Mouse (Mus musculus) megakaryocyte, adult 5-6 weeks (primary cell): Measurements from ENCODE around the gene Rmnd5a. TPM values are rescaled to one million over a fixed set of nuclear protein-coding genes. Genes with fewer than 3 reads are reported as not detected.

Experiments used
- ATAC-seq: 2 replicates; pipeline ENCODE4 v1.8.0; 2016; ENCODE audit warnings: mild to moderate bottlenecking, inconsistent platforms; ENCODE audit not compliant: poor library complexity, severe bottlenecking
- total RNA-seq, 2 experiments: library from RNA; stranded (forward) in 1 of 2; stranded (reverse) in 1 of 2; fragments of 153-499, 151-499 nt in 1 of 2; fragments of 221-1000, 200-1000 nt in 1 of 2; gene quantifications; 2 replicates each; pipeline versions ENCODE4 v1.2.3 to v1.2.4; 2015 to 2017

Gene Rmnd5a
- total RNA-seq, 2 experiments from 2014 or later = 40.9 to 52.5 TPM

DNA sequence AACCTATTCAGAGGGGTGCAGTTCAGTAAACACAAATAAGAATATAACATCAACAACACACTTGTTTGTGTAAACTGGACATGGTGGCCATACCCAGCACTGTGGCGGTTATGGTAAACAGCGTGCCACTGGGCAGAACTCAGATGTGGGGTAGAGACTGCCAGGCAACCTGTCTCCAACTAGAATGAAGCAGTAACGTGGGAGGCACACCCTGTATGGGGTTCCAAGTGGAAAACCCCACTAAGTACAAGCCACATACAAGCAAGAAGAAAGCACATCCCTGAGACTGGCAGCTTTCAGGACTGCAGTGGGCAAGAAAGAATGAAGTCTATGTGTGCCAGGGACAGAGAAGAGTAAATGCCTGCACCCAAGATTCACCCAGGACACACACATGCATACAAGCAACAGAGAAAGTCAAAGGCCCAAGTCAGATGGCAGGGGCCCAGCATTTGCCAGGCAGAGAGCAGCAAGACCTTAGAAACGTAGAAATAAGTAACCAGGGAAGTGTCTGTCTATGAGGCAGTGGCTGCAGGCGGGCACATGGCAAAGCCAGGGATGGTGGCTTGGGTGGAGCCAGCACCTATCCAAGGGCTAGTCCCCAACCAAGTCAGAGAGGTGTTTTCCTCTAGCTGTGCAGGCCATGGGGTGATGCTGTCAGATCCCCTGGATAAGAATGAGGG, 68.3 kb downstream of the Rmnd5a start:
- ATAC-seq = no peak

DNA sequence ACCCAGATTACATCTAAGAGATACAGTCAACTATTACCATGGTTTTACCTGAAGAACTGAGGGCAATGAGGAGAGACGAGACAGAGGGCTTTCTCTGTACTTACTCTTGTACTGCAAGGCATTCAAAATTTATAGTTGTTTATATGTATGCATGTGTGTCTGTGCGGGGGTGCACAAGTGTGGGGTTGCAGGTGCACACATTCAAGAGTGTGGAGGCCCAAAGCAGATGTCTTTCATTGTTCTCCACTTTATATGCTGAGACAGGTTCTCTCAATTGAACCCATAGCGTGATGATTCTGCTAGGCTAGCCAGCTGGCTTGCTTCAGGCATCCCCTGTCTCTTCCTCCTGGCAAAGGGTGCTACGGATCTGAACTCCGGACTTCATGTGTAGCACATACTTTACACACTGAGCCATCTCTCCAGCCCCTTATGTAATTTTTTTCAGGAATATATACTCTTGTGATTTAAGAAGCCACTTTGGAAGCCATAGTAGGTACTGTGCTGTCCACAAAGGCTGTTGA, 69.3 kb downstream of the Rmnd5a start:
- ATAC-seq = no peak

DNA sequence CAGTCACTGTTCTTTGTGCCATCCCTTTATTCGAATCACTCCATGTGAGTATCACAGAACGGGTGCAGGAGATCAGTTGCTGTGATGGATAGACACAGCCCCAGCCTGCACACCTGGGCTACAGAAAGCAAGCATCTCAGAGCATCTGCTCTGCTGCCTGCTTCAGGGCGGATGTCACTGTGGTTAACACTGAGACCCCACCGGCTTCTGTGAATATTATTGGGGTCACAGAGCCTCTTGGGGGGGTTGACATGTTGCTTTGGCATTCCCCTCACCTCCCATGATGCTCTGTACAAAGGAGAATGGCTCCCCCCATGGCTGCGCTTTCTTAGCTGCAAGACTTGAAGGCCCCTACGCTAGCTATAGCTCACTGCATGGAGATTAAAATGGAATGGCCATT, 71.0 kb downstream of the Rmnd5a start:
- no peak for ATAC-seq

DNA sequence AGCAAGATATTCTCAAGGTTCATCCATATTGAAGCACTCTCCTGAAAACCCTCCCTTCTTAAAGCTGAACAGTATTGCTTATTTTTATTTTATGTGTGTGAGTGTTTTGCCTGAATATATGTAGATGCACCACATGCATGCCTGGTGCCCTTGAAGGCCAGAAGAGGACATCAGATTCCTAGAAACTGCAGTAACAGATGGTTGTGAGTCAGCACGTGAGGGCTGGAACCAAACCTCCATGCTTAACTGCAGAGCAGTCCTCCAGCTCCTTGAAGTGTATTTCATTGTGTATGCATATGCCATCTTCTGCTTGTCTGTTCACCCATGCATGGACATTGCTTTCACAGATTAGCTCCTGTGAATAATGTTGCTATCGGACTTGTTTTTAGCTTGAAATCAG, 76.4 kb downstream of the Rmnd5a start:
- no peak for ATAC-seq

DNA sequence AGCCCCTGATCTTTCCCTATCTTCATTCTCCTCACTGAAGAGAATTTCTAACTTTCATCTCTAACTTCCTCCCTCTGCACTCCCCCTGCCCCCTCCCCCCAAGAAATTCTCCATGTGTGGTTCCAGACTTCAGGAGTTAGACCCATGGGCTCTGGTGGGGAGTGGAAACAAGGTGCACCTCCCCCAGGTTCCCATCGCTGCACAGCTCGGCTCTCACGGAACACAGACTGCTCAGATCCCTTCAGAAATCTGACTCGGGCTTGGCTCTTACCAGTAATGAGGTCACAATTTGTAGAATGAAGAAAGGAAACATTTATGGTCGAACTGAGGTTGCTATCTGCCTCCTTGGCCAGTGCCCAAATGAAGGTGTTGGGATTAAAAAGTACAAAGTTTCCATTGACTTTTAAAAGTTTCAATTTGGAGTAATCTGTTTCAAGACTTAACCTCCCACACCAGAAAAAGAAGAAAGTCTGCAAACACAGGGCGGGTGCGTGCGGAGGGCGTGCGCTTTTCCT, 79.2 kb downstream of the Rmnd5a start:
- ATAC-seq = no peak

DNA sequence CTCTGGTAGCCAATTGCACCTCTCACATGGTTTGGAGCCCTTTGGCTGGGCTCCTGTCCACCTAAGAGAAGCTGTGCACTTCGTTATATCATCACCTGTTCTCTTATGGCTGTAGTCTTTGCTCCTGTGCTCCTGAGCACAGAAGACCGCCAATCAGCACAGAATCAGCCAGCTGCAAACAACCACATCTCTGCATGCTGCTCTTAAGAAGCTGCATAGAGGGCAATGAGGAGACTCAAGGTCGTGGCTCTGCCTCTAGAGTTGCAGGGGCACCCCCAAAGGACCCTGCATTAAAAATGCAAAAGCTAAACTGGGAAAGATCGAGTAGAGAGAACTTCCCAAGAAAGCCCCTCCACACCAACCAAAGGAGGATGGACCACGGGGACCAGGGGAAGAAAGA, 79.7 kb downstream of the Rmnd5a start:
- no peak for ATAC-seq

DNA sequence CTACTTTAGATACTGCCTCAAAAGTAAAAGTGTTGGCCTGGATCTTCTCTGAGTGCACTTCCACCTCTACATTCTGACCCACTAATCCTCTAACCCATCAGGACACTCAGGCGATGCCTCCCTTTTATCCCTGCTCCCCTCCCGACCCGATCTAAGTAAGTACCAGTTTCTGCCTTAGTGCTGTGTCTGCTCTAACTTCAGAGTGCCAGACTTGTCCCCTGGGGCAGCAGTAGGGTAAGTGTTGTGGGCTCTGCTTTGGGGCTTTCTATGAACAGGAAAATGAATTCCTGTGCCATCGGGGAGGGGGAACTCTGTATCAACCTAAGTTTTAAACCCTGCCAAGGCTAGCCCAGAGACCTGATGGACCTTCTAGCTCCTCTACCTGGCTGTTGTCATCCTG, 80.2 kb downstream of the Rmnd5a start:
- no peak for ATAC-seq

DNA sequence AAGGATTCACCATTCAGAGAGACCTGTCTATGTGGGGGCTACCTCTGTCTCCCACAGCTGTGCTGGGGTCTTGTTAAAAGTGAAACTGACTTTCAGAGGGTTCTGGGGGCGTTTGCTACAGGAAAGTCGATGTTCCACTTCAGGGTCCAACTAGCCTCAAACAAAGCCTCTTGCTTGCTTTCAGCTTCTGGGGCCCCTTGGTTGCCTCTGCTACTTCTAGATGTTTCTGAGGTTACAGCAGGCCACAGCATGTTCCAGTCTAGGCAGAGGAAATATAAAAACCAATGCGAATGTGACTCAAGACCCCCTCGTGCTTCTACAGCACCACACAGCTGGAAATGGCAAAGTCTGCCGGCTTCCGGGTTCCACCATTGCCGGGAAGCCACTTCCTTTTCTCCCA, 82.9 kb downstream of the Rmnd5a start:
- no peak for ATAC-seq

DNA sequence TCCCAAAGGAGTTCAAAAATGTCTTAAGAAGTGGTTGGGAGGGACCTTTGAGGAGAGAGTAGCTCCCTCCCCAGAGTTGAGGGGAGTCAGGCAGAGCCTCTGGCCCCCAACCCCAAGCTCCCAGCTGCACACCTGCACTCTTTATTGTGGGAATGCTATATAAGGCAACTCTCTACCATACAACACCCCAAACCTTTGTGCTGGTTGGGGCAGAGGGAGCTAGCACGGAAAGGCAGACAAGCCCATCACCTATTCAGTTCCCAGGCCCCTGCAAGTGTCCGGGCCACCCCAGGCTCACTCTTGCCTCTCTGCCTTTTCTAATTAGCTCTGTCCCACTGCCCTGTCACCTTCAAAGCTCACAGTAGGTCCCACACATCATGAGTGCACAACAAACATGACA, 86.7 kb downstream of the Rmnd5a start:
- no peak for ATAC-seq

DNA sequence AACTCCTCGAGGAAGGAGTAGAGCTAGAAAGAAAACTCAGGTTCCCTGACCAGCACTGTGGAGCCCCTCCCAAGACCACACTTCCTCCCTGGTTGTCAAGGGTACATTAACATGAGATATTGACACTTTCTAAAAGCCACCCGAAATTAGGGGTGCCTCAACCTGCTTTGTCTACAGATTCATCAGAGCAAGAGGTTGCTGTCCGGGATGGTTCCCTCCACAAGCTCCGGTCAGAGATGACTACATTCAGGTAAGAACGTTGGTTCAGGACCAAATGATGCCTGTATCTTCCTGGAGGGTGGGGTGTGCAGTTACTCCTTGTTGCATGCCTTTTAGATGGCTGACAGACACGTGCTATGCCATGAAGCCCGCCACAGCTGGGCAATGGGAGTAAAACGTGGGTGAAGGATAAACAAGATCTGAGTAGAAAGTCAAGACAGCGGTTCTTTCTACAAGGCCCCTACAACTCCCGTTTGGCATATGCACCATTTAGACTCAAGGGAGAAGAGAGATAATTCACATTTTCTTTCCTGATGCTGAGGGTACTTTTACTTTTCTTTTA, 87.5 kb downstream of the Rmnd5a start:
- no peak for ATAC-seq

DNA sequence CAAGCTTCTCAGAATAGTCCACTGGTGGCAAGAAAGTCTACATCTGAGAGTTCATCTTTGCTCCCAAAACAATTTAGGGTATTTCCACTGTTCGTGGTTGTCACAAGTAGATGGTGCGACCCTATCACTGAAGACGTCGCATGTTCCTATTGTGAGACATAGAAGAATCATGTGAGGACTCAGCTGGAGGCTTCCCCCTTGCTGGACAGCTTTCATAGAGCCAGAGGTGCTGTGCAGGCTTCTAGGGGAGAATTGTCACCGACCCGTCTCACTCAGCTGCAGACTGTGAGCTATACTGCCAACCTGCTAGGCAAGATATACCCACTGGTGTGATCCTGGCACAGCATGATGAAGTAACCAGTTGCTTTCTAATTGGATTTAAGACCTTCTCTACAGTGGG, 88.2 kb downstream of the Rmnd5a start:
- no peak for ATAC-seq

DNA sequence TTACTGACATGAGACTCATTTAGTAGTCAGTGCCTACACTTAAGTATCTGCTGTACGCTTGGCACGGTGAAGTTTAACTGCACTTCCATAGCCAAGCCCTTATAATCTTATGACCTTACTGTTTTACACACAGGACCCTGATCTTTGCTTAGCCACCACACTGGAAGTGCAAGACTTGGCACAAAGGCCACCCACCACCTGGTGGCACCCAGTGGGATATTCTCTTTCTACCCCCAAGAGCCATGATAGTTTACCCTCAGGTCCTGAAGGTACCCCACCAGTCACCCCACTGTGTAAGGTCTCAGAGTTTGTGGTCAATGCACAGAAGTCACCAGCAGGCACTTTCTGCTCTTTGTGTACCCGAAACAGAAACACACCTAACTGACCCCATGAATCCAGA, 89.2 kb downstream of the Rmnd5a start:
- no peak for ATAC-seq

DNA sequence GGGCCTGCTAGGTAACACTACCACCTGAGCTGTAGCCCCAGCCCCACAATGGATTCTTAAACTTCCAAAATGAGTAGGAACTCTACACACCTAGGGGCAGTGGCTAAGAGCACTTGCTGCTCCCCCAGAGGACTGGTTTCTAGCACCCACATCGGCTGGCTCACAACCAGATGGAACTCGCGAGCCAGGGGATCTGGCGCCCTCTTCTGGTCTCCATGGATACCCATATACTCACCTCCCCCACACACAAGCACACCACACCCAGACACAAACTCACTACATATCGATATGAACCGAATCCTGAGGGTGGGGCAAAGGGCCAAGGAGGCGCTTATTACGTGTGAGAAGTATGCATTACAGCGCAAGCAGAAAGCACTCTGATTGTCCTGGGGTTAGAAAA, 92.4 kb downstream of the Rmnd5a start:
- ATAC-seq = no peak

DNA sequence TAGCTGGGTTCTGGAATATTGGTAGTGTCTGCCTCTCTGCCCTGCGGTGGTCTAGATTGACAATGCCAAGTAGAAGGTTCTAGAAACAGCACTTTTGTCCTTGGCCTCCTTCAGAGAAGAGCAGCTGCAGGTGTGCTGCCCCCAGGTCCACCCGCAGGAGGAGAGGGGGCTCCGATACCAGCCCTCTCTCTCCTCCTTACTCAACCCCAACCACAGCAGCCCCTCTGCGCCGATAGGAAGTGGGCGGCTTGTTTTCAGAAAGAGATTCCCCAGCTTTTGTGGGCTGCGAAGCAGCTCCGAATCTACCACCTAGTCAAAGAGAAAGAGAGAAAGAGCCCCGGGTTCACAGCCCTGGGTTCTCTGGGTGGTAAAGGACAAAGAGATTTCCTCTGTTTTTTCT, 99.3 kb downstream of the Rmnd5a start:
- no peak for ATAC-seq

DNA sequence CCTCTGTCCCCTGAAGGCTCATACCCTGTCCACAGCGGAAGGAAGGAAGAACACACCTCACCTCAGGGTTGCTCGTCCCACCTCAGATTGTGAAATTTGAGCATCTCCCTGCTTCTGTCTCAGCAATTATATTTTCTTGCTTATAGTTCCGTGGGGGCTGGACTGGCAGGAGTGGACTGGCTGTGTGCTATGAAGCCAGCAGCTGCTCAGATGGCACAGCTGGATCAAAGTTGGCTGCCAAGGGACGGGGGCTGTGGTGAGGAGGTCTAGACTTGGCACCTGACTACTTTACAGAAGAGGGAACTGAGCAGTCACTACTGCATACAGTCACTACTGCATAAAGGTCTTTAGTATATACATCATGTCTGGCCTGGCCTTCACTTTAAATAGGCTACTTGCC, 101.1 kb downstream of the Rmnd5a start:
- no peak for ATAC-seq

DNA sequence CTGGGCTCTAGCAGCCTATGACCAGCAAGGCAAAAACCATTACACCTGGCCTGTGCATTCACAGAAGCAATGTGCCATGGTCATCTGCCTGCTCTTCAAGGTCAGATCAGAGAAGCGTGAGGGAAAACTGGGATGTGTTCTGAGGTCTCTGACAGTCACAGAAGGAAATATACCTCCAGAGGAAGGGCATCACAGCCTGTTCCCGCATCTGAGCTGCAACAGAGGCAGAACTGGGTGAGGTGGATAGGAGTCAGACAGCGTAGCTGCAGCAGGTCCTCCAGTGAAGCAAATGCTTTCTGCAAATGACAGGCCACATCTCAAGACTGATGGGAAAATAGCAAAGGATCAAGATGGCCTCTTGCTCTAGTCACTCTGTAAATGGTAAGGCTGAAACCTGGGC, 101.5 kb downstream of the Rmnd5a start:
- ATAC-seq = no peak

Other genes starting within 250 kb of the Rmnd5a start
- not detected in 2 replicates for gene Fabp1, start 240.8 kb downstream of the Rmnd5a start, total RNA-seq (2015)
- not detected in 2 replicates for gene Fabp1, start 240.8 kb downstream of the Rmnd5a start, total RNA-seq (2017)
- gene Krcc1, start 169.0 kb downstream of the Rmnd5a start, total RNA-seq (2015) = 88.0 and 114 TPM in 2 replicates
- gene Krcc1, start 169.0 kb downstream of the Rmnd5a start, total RNA-seq (2017) = 124 and 139 TPM in 2 replicates
- gene Smyd1, start 118.4 kb downstream of the Rmnd5a start, total RNA-seq (2015) = not detected in 2 replicates
- gene Smyd1, start 118.4 kb downstream of the Rmnd5a start, total RNA-seq (2017) = not detected in 2 replicates
- gene Cd8b1, start 117.8 kb downstream of the Rmnd5a start, total RNA-seq (2015) = 0.20 TPM in 1 of 2 replicates, not detected in the other
- gene Cd8b1, start 117.8 kb downstream of the Rmnd5a start, total RNA-seq (2017) = not detected in 2 replicates
- 0.46 TPM in 1 of 2 replicates, not detected in the other for gene Cd8a, start 67.2 kb downstream of the Rmnd5a start, total RNA-seq (2015)
- 0.08 and 0.22 TPM in 2 replicates for gene Cd8a, start 67.2 kb downstream of the Rmnd5a start, total RNA-seq (2017)
- gene Rnf103, start 53.3 kb upstream of the Rmnd5a start, total RNA-seq (2015) = 14.6 and 17.5 TPM in 2 replicates
- gene Rnf103, start 53.3 kb upstream of the Rmnd5a start, total RNA-seq (2017) = 16.4 and 18.5 TPM in 2 replicates
- 45.7 and 54.8 TPM in 2 replicates for gene Chmp3, start 103.2 kb upstream of the Rmnd5a start, total RNA-seq (2015)
- gene Chmp3, start 103.2 kb upstream of the Rmnd5a start, total RNA-seq (2017) = 172 and 215 TPM in 2 replicates
- 43.3 and 51.1 TPM in 2 replicates for gene Kdm3a, start 192.4 kb upstream of the Rmnd5a start, total RNA-seq (2015)
- 36.6 and 47.5 TPM in 2 replicates for gene Kdm3a, start 192.4 kb upstream of the Rmnd5a start, total RNA-seq (2017)